Comparison of ENCODE assay signal across 8 mouse cellular contexts in genomic region chr16:22807468-22808070, GRCm38 (mm10). TPM values are rescaled to one million over a fixed set of nuclear protein-coding genes. Genes with fewer than 3 reads are reported as not detected.
DNase-seq lines count a peak whose midpoint lies in the region; ATAC-seq lines count a peak whose summit lies in the region.

No protein-coding gene starts in this region.

- peaks cover 11% of the 10 kb centered on the region; the same call in 1 of the 2 replicates for H3K27me3 ChIP-seq in forebrain, embryonic 15.5 days
- H3K27me3 ChIP-seq in limb, embryonic 13.5 days: peaks cover 6% of the 10 kb centered on the region; the same call in 1 of the 2 replicates
- peaks cover 5% of the 10 kb centered on the region; the same call in 1 of the 2 replicates for H3K27me3 ChIP-seq in midbrain, embryonic 14.5 days (ENCODE audit: control insufficient read depth, insufficient read depth, low read length)
- no peaks in the 10 kb centered on the region for H3K27me3 ChIP-seq in stomach, embryonic 15.5 days (replicated peaks)

- H3K4me2 ChIP-seq in forebrain, embryonic 15.5 days (replicated peaks): peak overlapping the region; percentile 46
- H3K4me2 ChIP-seq in limb, embryonic 13.5 days (replicated peaks): peak overlapping the region; percentile 49
- peak overlapping the region; percentile 44 for H3K4me2 ChIP-seq in midbrain, embryonic 14.5 days (ENCODE audit: low read length)
- peak overlapping the region; percentile 47 for H3K4me2 ChIP-seq in stomach, embryonic 15.5 days

- peak overlapping the region; percentile 24; the same call in 1 of the 2 replicates for H3K9ac ChIP-seq in forebrain, embryonic 15.5 days (replicated peaks)
- H3K9ac ChIP-seq in limb, embryonic 13.5 days: no peak overlapping the region
- H3K9ac ChIP-seq in midbrain, embryonic 14.5 days (replicated peaks; ENCODE audit: low read length): peak overlapping the region; percentile 41; the same call in 1 of the 2 replicates
- no peak overlapping the region for H3K9ac ChIP-seq in stomach, embryonic 15.5 days

- no peak overlapping the region for H3K27ac ChIP-seq in forebrain, embryonic 15.5 days (replicated peaks)
- H3K27ac ChIP-seq in limb, embryonic 13.5 days: no peak overlapping the region
- H3K27ac ChIP-seq in midbrain, embryonic 14.5 days (replicated peaks; ENCODE audit: low read depth, low read length): no peak overlapping the region
- H3K27ac ChIP-seq in stomach, embryonic 15.5 days: no peak overlapping the region

- WGBS in forebrain, embryonic 15.5 days: 13% methylated on average over 17 of the region's 17 CpGs
- 17% methylated on average over 17 of the region's 17 CpGs for WGBS in limb, embryonic 13.5 days
- WGBS in midbrain, embryonic 14.5 days: 15% methylated on average over 17 of the region's 17 CpGs
- 13% methylated on average over 17 of the region's 17 CpGs for WGBS in stomach, embryonic 15.5 days

- peak; percentile 74 for DNase-seq in layer of hippocampus, adult 11-12 months (ENCODE audit: low spot score)
- no peak for DNase-seq in layer of hippocampus, adult 9-11 months
- DNase-seq in c-Kit-positive CD71-positive TER-119-positive erythroid progenitor cells, embryonic 14.5 days (ENCODE audit: low spot score): peak; percentile 53
- DNase-seq in induced T-regulatory cell, adult 2 months (ENCODE audit: low read depth): peak; percentile 75
- peak; percentile 89 for DNase-seq in midbrain, embryonic 14.5 days

- peaks cover 15% of the 10 kb centered on the region for H3K4me1 ChIP-seq in forebrain, embryonic 15.5 days
- no peaks in the 10 kb centered on the region for H3K4me1 ChIP-seq in limb, embryonic 13.5 days
- H3K4me1 ChIP-seq in midbrain, embryonic 14.5 days (ENCODE audit: control insufficient read depth, insufficient read depth, low read length): no peaks in the 10 kb centered on the region
- H3K4me1 ChIP-seq in stomach, embryonic 15.5 days: no peaks in the 10 kb centered on the region

- peak; percentile 60; the same call in 1 of the 2 replicates for ATAC-seq in forebrain, embryonic 15.5 days (replicated peaks)
- ATAC-seq in limb, embryonic 13.5 days (ENCODE audit: low FRiP score, low read depth): no peak
- ATAC-seq in midbrain, embryonic 14.5 days (ENCODE audit: low FRiP score, low TSS enrichment): no peak
- ATAC-seq in stomach, embryonic 15.5 days (ENCODE audit: insufficient read depth, low FRiP score, low read depth): no peak

- peak overlapping the region; percentile 20; the same call in 1 of the 2 replicates for H3K4me3 ChIP-seq in forebrain, embryonic 15.5 days
- no peak overlapping the region for H3K4me3 ChIP-seq in limb, embryonic 13.5 days
- no peak overlapping the region for H3K4me3 ChIP-seq in midbrain, embryonic 14.5 days (replicated peaks; ENCODE audit: low read depth, low read length)
- 0 out of 2 replicates have a peak overlapping the region, but pooled peaks have one; percentile 6 for H3K4me3 ChIP-seq in stomach, embryonic 15.5 days (replicated peaks)

- H3K9me3 ChIP-seq in forebrain, embryonic 15.5 days: no peaks in the 10 kb centered on the region
- no peaks in the 10 kb centered on the region for H3K9me3 ChIP-seq in limb, embryonic 13.5 days
- no peaks in the 10 kb centered on the region for H3K9me3 ChIP-seq in midbrain, embryonic 14.5 days (ENCODE audit: control insufficient read depth, low read length)
- no peaks in the 10 kb centered on the region for H3K9me3 ChIP-seq in stomach, embryonic 15.5 days

- H3K36me3 ChIP-seq in forebrain, embryonic 15.5 days: no peaks in the 10 kb centered on the region
- H3K36me3 ChIP-seq in limb, embryonic 13.5 days: no peaks in the 10 kb centered on the region
- no peaks in the 10 kb centered on the region for H3K36me3 ChIP-seq in midbrain, embryonic 14.5 days (ENCODE audit: control insufficient read depth, insufficient read depth, low read length)
- no peaks in the 10 kb centered on the region for H3K36me3 ChIP-seq in stomach, embryonic 15.5 days

RNA-seq across cellular contexts. Expression of gene Crygs, which starts 3.8 kb away (rescaled TPM):
- polyA plus RNA-seq in forebrain, embryonic 15.5 days (2015; fragmentation: Nextera tagmentation; extraction: Ambion mirVana): not detected in 2 replicates
- polyA plus RNA-seq in limb, embryonic 13.5 days (2015; fragmentation: Nextera tagmentation; extraction: Ambion mirVana): not detected in 2 replicates
- polyA plus RNA-seq in midbrain, embryonic 14.5 days (2014; fragmentation: Nextera tagmentation; extraction: Ambion mirVana): 0.25 TPM in 1 of 2 replicates, not detected in the other
- not detected in 2 replicates for polyA plus RNA-seq in stomach, embryonic 15.5 days (2015; fragmentation: Nextera tagmentation; extraction: Ambion mirVana)

RNA-seq across cellular contexts. Expression of gene Tbccd1, which starts 49.9 kb away (rescaled TPM):
- 22.5 and 23.1 TPM in 2 replicates for polyA plus RNA-seq in forebrain, embryonic 15.5 days (2015; fragmentation: Nextera tagmentation; extraction: Ambion mirVana)
- 32.0 and 34.4 TPM in 2 replicates for polyA plus RNA-seq in limb, embryonic 13.5 days (2015; fragmentation: Nextera tagmentation; extraction: Ambion mirVana)
- 19.4 and 25.5 TPM in 2 replicates for polyA plus RNA-seq in midbrain, embryonic 14.5 days (2014; fragmentation: Nextera tagmentation; extraction: Ambion mirVana)
- 32.3 and 34.2 TPM in 2 replicates for polyA plus RNA-seq in stomach, embryonic 15.5 days (2015; fragmentation: Nextera tagmentation; extraction: Ambion mirVana)

RNA-seq across cellular contexts. Expression of gene Dnajb11, which starts 50.1 kb away (rescaled TPM):
- 84.9 and 85.2 TPM in 2 replicates for polyA plus RNA-seq in forebrain, embryonic 15.5 days (2015; fragmentation: Nextera tagmentation; extraction: Ambion mirVana)
- polyA plus RNA-seq in limb, embryonic 13.5 days (2015; fragmentation: Nextera tagmentation; extraction: Ambion mirVana): 106 and 110 TPM in 2 replicates
- 73.0 and 89.5 TPM in 2 replicates for polyA plus RNA-seq in midbrain, embryonic 14.5 days (2014; fragmentation: Nextera tagmentation; extraction: Ambion mirVana)
- 113 and 129 TPM in 2 replicates for polyA plus RNA-seq in stomach, embryonic 15.5 days (2015; fragmentation: Nextera tagmentation; extraction: Ambion mirVana)

Comparison
In these comparisons a context has a peak if more than half of its experiments do, and no peak if none do; other contexts are left out.
1. H3K4me3 ChIP-seq: peak in forebrain, embryonic 15.5 days (single experiment) and stomach, embryonic 15.5 days (single experiment); none in limb, embryonic 13.5 days (single experiment) and midbrain, embryonic 14.5 days (single experiment).
2. H3K9ac ChIP-seq: peak in forebrain, embryonic 15.5 days (single experiment) and midbrain, embryonic 14.5 days (single experiment); none in limb, embryonic 13.5 days (single experiment) and stomach, embryonic 15.5 days (single experiment).
3. Peak in every context shown above with its lines, with median percentiles within 50 percentile points of each other: H3K4me2 ChIP-seq.